Mouse (Mus musculus): ENCODE results near the gene Gnb2.

Gene Gnb2

GRCm38 (mm10) chr5:137519691-137520550, 13.4 kb downstream of the Gnb2 start:
- DNase-seq (ENCODE audit: extremely low spot score), result no peak

DNA sequence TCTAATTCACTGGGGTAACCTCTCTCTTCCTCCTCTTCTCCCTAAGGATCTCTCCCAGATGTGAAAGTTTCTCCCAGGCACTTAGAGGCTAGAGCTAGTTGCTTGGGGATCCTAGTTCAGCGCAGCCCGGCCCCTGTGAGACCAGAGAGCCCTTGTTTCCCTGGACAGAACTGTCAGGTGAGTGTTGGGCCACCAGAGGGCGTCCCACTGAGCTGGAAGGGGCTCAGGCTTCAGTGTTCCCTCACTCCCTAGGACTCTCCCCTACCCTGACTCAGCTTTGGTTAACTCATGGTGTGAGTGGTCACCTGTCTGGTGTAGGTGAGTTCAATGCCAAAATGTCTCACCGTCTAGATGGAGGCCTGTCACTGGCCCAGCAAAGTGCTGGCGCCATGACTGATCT, 14.9 kb downstream of the Gnb2 start, which contains the start of gene Gigyf1:
Gene Gigyf1 (plus strand): TSS at position 113 of the 400 bp plus-strand sequence.
- no peak for DNase-seq (ENCODE audit: extremely low spot score)

DNA sequence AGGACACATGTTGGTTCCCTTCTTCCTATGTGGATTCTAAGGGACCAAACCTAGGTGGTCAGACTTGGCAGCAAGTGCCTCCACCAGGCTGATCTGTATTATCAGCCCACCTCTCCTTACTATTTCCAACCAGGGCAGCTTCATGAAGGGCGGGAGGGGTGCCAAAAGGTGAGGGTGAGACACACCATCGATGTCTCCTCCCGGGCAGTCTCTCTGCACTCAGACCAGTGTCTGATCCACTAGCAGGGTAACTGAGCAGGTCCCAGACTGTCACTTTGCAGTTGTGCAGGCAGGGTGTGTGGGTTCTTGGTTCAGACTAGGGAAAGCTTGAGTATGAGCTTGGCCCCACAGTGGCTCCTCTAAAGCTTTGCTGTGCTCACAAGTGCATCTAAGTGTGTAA, 18.5 kb downstream of the Gnb2 start:
- DNase-seq (ENCODE audit: extremely low spot score), result no peak

DNA sequence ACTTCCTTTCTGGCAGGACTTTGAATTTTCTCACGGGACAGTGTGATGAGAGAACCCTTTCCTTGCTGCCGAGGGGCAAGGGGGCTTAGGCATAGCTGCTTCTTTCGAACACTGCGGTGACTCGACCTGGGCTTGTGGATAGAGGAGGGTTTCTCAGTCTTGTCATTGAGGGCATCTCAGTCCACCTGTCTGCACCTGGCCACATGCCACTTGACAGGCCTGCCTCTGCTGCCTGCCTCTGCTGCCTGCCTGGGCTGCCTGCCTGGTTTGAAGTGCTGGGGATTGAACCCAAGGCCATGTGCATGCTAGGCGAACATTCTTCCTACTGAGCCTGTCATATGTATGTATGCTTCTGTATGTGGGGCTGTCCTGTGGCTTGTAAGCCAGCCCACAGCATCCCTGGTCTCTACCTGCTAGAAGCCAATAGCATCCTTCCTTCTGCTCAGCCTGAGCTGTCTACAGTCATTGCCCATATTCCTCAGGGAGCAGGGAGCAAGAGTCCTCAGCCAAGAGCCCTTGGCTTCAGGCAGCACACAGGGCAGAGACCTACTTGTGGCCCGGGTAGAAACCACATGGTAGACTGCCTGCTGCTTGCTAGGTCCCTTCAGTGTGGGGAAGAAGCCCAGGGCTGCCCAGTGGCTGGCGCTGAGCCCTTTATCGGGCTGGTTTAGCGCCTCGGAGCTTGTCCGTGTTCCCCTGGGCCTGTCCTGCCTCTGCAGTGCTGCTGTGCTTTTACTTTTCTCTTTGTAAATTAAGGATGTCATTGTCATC, 19.2 kb downstream of the Gnb2 start:
- DNase-seq (ENCODE audit: extremely low spot score), result no peak

DNA sequence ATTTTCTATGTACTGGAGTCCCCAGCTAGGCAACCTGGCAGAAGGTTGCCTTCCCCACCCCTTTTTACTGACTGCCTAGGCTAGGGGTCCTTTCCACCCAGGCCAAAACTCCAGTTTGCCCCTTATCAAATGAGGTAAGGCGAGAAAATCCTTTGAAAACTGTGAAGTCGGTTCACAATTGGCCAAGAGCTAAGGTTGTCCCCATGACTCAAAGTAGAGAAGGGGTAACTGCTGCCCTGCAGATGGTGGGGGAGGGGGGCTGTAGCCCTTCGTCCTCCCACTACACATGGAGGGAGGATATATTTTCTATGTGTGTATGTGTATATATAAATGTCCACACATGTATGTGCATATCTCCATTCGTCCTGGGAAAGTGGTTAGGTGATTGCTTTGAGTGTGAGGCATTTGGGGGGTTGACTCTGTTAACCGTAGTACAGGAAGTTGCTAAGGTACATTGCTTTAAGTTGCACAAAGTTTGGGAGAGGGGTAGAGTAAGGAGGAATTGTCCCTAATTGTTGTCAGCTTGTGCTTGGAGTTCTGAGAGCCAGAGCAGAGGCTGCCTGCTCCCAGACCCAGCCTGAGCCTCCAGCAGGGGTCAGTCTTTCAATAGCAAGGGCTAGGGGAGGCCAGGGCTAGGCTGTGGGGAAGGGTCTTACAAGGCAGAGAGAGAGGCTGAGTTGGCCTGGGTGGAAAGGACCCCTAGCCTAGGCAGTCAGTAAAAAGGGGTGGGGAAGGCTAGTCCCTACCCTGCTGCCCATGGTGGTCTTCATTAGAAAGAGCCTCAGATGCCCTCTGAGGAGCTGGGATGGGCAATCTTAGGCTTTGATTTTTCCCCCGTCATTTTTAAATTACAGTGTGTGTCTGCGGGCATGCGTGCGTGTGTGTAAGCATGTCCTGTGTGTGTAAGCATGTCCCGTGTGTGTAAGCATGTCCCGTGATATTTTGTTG, 20.2 kb downstream of the Gnb2 start:
- peak; percentile 64 for DNase-seq (ENCODE audit: extremely low spot score)

- no peak for DNase-seq (ENCODE audit: extremely low spot score)
Measured at GRCm38 (mm10) chr5:137511706-137512105, 21.6 kb downstream of the Gnb2 start.

DNA sequence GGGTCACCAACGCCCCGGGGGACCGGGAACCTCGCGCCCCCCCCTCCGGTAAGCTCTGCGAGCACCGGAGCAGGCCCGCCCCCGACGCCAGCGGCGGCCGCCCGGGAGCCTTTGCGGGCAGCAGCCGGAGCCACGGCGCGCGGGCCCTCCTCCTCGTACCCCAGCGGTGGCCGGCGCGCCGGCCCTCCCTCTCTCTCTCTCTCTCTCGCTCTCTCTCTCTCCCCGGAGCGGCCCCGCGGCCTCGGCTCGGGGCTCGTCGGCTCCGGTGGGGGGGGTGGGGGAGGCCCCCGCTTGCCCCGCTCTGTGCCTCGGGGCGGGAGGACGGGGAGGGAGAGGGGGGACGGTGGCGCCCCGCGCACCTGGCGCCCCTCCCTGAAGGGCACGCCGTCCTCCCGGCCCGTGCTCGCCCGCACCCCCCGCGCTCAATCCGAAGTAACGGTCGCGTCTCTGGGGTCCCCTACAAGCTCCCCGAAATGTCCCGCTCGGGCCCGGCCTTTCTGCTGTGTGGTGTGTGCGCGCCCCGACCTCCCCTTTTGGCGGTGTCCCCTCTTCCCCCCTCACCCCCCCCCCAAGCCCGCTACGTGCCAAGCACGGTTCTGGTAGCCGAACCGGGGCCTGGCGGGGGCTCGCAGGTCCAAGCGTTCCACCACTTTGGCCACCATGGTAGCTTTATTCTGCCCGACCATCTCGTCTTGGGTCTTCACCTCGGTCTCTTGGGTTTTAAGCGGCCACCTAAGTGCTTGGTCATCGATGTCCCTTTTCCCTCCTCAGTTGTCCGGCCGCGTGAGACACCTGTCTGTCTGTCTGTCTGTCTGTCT, 22.5 kb downstream of the Gnb2 start:
- DNase-seq (ENCODE audit: extremely low spot score), result no peak

DNA sequence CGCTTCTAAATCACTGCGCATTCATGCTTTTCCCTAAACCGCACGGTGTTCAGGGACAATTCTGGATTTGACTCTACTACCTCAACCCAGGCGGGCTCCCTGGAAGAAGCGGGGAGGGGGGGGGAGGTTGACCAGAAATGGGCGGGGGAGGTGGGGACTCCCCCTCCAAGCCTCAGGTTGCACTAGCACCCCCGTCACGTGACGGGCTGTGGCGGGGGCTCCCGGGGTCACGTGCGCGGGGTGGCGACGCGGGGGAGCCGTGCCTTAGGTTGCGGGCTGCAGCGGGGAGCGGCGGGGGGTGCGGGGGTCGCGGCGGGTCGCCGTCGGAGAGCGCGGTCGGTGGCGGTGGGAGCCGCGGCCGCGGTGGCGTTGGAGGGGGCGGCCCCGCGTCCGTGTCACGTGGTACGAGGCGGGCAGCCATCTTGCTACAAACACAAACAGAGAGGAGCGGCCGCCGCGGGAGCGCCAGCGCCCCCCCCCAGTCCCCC, 23.3 kb downstream of the Gnb2 start:
- DNase-seq (ENCODE audit: extremely low spot score), result peak; percentile 88

DNA sequence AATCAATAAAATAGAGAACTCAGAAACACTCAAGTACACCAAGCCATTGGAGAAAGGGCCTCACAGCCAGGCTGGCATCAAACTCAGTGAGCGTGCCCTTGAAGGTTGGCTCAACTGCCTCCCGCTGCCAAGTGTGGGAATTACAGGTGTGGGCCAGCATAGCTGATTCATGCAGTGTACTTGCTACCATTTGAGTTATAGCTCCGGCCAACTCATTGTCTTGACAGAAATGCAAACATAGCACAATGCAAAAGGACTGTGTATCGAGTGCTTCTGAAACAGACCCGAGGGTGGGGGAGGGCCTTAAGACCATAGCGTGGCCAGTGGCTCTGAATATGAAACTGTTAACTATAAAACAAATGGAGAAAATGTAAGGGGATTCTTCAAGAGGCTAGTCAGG, 29.3 kb downstream of the Gnb2 start:
- DNase-seq (ENCODE audit: extremely low spot score), result no peak

DNA sequence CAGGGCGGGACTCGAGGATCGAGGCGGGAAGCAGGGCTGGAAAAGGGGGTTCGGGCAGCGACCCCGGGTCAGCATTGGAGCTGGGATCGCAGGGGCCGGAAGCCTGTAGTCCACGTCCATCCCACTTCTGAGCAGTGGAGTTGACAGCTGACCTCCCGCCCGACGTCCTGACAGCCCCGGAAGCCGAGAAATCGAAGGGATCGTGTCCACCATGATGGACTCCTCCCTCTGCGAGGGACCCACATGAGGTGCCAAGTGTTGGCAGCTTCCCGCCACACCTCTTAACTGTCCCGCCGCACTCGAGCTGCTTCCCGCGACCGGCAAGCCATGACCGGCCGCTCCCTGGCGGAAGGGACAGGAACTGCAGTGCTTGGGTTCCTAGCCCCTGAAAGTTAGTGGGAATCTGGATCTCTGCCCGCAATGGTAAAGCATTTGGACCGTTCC, 30.6 kb downstream of the Gnb2 start:
- DNase-seq (ENCODE audit: extremely low spot score), result peak; percentile 92

DNA sequence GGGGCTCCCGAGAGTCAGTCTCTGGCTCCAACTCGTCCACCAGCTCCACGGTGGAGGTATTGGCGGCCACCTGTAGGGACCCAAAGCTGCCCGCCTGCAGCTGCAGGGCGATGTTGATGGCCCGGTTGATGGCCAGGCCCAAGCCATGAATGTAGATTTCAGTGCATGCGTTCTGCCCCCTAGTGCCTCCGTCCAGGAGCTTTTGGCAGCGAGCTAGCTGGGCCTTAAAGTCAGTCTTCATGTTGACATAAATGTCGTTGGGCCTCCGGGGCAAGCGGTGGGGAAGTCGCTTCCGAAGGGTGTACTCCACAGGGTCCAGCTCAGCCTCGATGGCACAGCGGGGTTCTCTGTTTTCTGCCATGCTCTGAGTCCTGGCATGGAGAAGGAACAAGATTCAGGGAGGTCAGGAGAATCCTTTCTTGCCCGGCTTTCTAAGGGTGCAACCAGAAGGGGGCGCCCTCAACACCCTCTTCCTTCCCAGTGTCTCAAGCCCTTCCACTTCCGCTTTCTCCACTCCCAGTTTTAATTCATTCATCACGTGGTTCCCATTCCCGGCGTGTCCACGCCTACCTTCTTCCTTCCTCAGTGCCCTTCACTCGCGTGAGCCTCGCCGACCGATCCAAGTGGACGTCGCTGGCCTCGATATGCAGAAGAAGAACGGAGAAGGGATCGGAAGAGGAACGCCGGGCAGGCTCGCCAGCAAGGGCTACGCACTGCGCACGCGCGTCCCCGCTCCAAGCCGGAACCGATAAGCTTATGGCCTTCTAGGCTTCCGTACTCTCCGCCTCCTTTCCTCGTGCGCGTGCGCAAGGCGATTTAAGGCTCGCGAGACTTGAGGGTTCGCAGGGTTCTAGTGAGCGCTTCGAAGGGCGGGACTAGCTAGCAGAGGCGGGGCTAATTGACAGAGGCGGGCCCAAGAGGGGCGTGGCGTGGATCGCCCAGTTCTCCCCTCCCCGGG, 31.3 kb downstream of the Gnb2 start, which contains the start of gene Pop7:
Gene Pop7 (minus strand): TSS at position 810 of the 958 bp plus-strand sequence.
- peak; percentile 100 for DNase-seq (ENCODE audit: extremely low spot score)

DNA sequence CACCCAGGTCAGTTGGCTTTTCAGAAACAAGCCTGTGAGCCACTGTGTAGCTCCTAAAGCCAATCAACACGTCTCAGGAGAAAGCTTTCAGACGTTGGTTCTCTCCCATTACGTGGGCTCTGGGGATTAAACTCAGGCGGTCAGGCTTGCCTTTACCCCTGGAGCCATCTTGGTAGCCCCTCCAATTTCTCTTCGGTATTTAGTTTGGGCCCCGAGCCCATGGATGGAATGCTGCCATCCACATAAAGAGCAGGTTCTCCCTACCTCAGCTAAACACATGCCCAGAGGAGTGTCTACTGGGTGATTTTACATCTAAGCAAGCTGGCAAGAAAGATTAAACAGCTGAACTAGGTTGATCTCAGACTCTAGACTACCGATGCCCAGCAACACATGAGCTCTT, 33.1 kb downstream of the Gnb2 start:
- no peak for DNase-seq (ENCODE audit: extremely low spot score)

DNA sequence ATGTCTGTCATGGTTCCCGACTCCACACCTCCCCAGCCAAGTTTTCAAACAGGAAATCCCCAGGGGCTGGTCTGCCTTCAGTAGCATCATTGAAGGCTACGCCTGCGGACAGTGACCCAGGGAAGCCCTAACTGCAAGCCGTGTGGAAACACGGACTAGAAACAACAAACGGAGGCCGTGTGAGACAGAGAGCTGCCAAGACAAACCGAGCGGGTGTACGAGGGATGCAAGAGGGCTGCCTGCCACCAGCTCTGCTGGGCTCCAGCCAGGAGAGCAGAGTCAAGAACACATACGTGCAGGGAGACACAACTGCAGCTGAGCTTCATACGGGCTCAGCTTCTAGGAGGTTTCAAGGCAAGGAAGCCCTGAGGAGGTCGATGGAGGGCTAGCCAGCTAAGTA, 39.5 kb downstream of the Gnb2 start:
- DNase-seq (ENCODE audit: extremely low spot score), result no peak

DNA sequence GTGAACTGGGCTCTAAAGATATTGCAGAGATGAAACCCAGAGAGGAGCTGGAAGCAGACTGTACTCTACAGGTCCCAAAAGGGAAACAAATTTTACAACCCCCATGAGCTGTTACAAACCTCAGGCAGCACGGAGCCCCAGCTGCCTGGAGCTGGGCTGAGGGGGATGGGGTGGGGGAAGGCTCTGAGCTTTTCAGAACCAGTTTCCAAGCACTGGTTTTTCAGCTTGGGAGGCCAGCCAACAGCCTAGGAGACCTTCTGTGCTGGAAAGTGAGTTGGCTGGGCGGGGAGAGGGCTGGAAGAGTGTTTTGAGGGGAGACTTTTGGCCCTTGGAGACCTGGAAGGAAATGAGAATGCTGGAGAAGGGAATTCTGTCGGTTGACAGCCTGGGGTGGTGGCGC, 41.8 kb downstream of the Gnb2 start:
- no peak for DNase-seq (ENCODE audit: extremely low spot score)

DNA sequence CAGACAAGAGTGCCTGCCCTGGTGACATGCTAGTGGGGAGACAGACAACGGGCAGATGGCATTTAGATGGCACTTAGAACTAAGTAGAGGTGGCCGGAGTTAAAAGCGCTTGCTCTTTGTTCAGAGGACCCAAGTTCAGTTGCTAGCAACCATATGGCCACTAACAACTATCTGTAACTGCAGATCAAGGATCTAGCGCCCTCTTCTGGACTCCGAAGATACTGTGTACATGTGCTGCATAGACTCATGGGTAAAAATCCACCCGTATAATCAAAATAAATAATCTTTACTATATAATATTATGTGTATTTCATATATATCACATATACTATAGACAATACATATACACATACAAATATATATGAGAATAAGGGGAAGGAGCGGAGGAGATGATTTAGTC, 45.7 kb downstream of the Gnb2 start:
- DNase-seq (ENCODE audit: extremely low spot score), result no peak

- no peak for DNase-seq (ENCODE audit: extremely low spot score)
Measured at GRCm38 (mm10) chr5:137485851-137486155, 47.5 kb downstream of the Gnb2 start.

GRCm38 (mm10) chr5:137485071-137485850, 48.0 kb downstream of the Gnb2 start:
- peak; percentile 61 for DNase-seq (ENCODE audit: extremely low spot score)

DNA sequence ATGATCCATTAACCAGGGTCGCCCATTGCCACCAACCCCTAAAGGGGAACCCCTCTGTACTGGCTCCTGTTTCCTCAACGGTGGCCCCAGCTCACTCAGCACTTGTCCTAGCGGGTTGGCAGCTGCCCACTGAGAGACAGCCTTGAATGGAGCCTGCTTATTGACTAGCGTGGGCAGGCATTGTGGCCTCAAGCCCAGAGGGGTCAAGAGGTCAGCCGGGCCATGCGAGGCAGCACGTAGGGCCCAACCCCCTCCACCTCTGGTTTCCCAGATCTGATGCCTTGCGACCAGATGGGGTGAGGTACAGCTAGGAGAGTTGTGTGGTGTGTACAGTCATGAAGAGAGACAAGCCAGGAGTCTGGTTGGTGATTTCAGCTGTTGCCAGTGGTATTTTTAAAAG, 51.4 kb downstream of the Gnb2 start:
- DNase-seq (ENCODE audit: extremely low spot score), result peak; percentile 80

- DNase-seq (ENCODE audit: extremely low spot score), result peak; percentile 81
Measured at GRCm38 (mm10) chr5:137481138-137481537, 52.2 kb downstream of the Gnb2 start.

Measured in embryo, embryonic 9.5 days (tissue).